Mouse (Mus musculus) midbrain, embryonic 14.5 days (tissue): ENCODE results near the gene Nlrc5. TPM values are rescaled to one million over a fixed set of nuclear protein-coding genes. Genes with fewer than 3 reads are reported as not detected.

ENCODE experiments used
- microRNA-seq: library from miRNA; unstranded; fragments of <30 nt; microRNA quantifications from one replicate; pipeline ENCODE4, GENCODE M21; 2016
- polyA plus RNA-seq: library from polyadenylated mRNA; unstranded; fragments of >200 nt; fragmentation: Nextera tagmentation; extraction: Ambion mirVana; gene quantifications from 2 replicates; pipeline ENCODE4 v1.2.1, GENCODE M21; 2014

The Nlrc5 gene
- polyA plus RNA-seq, 1 experiment from 2014 or later: 1.2 TPM

Small RNA genes lying within 50 kb of the gene (microRNA-seq; reads per million reads assigned to microRNA genes)
- not detected for gene Mir7072

Other genes starting within 250 kb of the Nlrc5 start
- gene Nup93, start 219.8 kb upstream of the Nlrc5 start, polyA plus RNA-seq: 58.5 and 75.4 TPM in 2 replicates
- 0.07 TPM in 1 of 2 replicates, not detected in the other for gene Slc12a3, start 105.2 kb upstream of the Nlrc5 start, polyA plus RNA-seq
- gene Herpud1, start 47.9 kb upstream of the Nlrc5 start, polyA plus RNA-seq: 60.9 and 72.2 TPM in 2 replicates
- gene Cpne2, start 98.6 kb downstream of the Nlrc5 start, polyA plus RNA-seq: 11.5 and 14.1 TPM in 2 replicates
- gene Rspry1, start 167.6 kb downstream of the Nlrc5 start, polyA plus RNA-seq: 46.1 and 54.4 TPM in 2 replicates
- gene Fam192a, start 167.6 kb downstream of the Nlrc5 start, polyA plus RNA-seq: 71.9 and 91.9 TPM in 2 replicates
- 83.0 and 99.4 TPM in 2 replicates for gene Arl2bp, start 232.2 kb downstream of the Nlrc5 start, polyA plus RNA-seq